Comparison of ENCODE assay signal across 17 mouse cellular contexts in genomic region chr12:3849481-3849880, GRCm38 (mm10). TPM values are rescaled to one million over a fixed set of nuclear protein-coding genes. Genes with fewer than 3 reads are reported as not detected.
A peak's percentile ranks its signal among the peaks of the same experiment; 100 is the strongest.
DNase-seq lines count a peak whose midpoint lies in the region; ATAC-seq and TF ChIP-seq lines count a peak whose summit lies in the region.
"Had no signal": no experiment of that assay in that cellular context is flagged by ENCODE, and none has a peak within 500 bp of the region (broad histone marks: within the 10 kb centered on the region; RNA-seq: fewer than 3 reads in every experiment).

No protein-coding gene starts in this region.

- peaks cover 38% of the 10 kb centered on the region for H3K4me1 ChIP-seq in cerebellum, adult 2 months (ENCODE audit: control insufficient read depth, insufficient read depth, low read length)
- peaks cover 3% of the 10 kb centered on the region; the same call in 1 of the 2 replicates for H3K4me1 ChIP-seq in intestine, embryonic 14.5 days (replicated peaks; ENCODE audit: control insufficient read depth, insufficient read depth, low read length)
- H3K4me1 ChIP-seq in intestine, embryonic 16.5 days (ENCODE audit: control insufficient read depth, insufficient read depth, low read length) = peaks cover 7% of the 10 kb centered on the region; the same call in 1 of the 2 replicates
- H3K4me1 ChIP-seq in midbrain, embryonic 11.5 days (ENCODE audit: control insufficient read depth, insufficient read depth, low read length) = peaks cover 3% of the 10 kb centered on the region; the same call in 1 of the 2 replicates
- H3K4me1 ChIP-seq in midbrain, embryonic 13.5 days (replicated peaks) = 0 out of 2 replicates have a peak, but pooled peaks cover 9% of the 10 kb centered on the region
- H3K4me1 ChIP-seq in limb, embryonic 13.5 days = peaks cover 21% of the 10 kb centered on the region
- H3K4me1 ChIP-seq in forebrain, embryonic 12.5 days = peaks cover 4% of the 10 kb centered on the region

- no peak overlapping the region for H3K4me3 ChIP-seq in cerebellum, adult 2 months (replicated peaks; ENCODE audit: insufficient read depth, low read depth, low read length)
- H3K4me3 ChIP-seq in intestine, embryonic 14.5 days (ENCODE audit: low read depth, low read length) = no peak overlapping the region
- no peak overlapping the region for H3K4me3 ChIP-seq in intestine, embryonic 16.5 days (ENCODE audit: low read length)
- H3K4me3 ChIP-seq in midbrain, embryonic 11.5 days (ENCODE audit: low read depth, low read length) = no peak overlapping the region
- H3K4me3 ChIP-seq in midbrain, embryonic 13.5 days (replicated peaks) = no peak overlapping the region
- H3K4me3 ChIP-seq in limb, embryonic 13.5 days = no peak overlapping the region
- no peak overlapping the region for H3K4me3 ChIP-seq in forebrain, embryonic 12.5 days (replicated peaks)
- H3K4me3 ChIP-seq: erythroblast, embryonic 14.5 days; limb, embryonic 15.5 days had no signal

- H3K27ac ChIP-seq in cerebellum, adult 2 months (ENCODE audit: insufficient read depth, low read length) = peak overlapping the region; percentile 62; the same call in 1 of the 2 replicates
- H3K27ac ChIP-seq in intestine, embryonic 14.5 days (ENCODE audit: low read depth) = peak overlapping the region; percentile 48; the same call in 1 of the 2 replicates
- H3K27ac ChIP-seq in intestine, embryonic 16.5 days (ENCODE audit: low read length) = no peak overlapping the region
- no peak overlapping the region for H3K27ac ChIP-seq in midbrain, embryonic 11.5 days (ENCODE audit: low read depth, low read length)
- no peak overlapping the region for H3K27ac ChIP-seq in midbrain, embryonic 13.5 days
- H3K27ac ChIP-seq in limb, embryonic 13.5 days = no peak overlapping the region; the same call in 1 of the 2 replicates
- H3K27ac ChIP-seq in forebrain, embryonic 12.5 days = no peak overlapping the region

- WGBS in cerebellum, adult 2 months = 83% methylated on average over 13 of the region's 13 CpGs
- WGBS in intestine, embryonic 14.5 days = 93% methylated on average over 13 of the region's 13 CpGs
- 89% methylated on average over 13 of the region's 13 CpGs for WGBS in intestine, embryonic 16.5 days
- 89% methylated on average over 13 of the region's 13 CpGs for WGBS in midbrain, embryonic 11.5 days
- whole genome bisulfite sequencing in midbrain, embryonic 13.5 days = 94% methylated on average over 13 of the region's 13 CpGs
- WGBS in limb, embryonic 13.5 days = 89% methylated on average over 13 of the region's 13 CpGs
- WGBS in forebrain, embryonic 12.5 days = 94% methylated on average over 13 of the region's 13 CpGs

- no peaks in the 10 kb centered on the region for H3K9me3 ChIP-seq in intestine, embryonic 14.5 days (ENCODE audit: control insufficient read depth, low read length)
- H3K9me3 ChIP-seq in intestine, embryonic 16.5 days (ENCODE audit: control insufficient read depth, low read length) = no peaks in the 10 kb centered on the region
- H3K9me3 ChIP-seq in midbrain, embryonic 11.5 days (ENCODE audit: control insufficient read depth, low read length) = no peaks in the 10 kb centered on the region
- H3K9me3 ChIP-seq in midbrain, embryonic 13.5 days = no peaks in the 10 kb centered on the region
- H3K9me3 ChIP-seq in limb, embryonic 13.5 days = no peaks in the 10 kb centered on the region
- no peaks in the 10 kb centered on the region for H3K9me3 ChIP-seq in forebrain, embryonic 12.5 days
- H3K9me3 ChIP-seq: limb, embryonic 15.5 days had no signal

- no peak overlapping the region for H3K9ac ChIP-seq in intestine, embryonic 14.5 days (ENCODE audit: low read length)
- H3K9ac ChIP-seq in intestine, embryonic 16.5 days (ENCODE audit: low read depth, low read length) = no peak overlapping the region; the same call in 1 of the 2 replicates
- no peak overlapping the region for H3K9ac ChIP-seq in midbrain, embryonic 11.5 days (ENCODE audit: low read length)
- H3K9ac ChIP-seq in midbrain, embryonic 13.5 days (replicated peaks) = no peak overlapping the region
- H3K9ac ChIP-seq in limb, embryonic 13.5 days = 0 out of 2 replicates have a peak overlapping the region, but pooled peaks have one; percentile 20
- no peak overlapping the region for H3K9ac ChIP-seq in forebrain, embryonic 12.5 days
- H3K9ac ChIP-seq: forebrain, postnatal 0 days; limb, embryonic 15.5 days; liver, postnatal 0 days had no signal

- TF ChIP-seq POLR2A in cerebellum, adult 2 months (IDR thresholded peaks at IDR 0.05; ENCODE audit: borderline replicate concordance, insufficient read depth, low read length) = no peak

- H3K4me2 ChIP-seq in intestine, embryonic 14.5 days (ENCODE audit: low read length) = no peak overlapping the region
- H3K4me2 ChIP-seq in intestine, embryonic 16.5 days (ENCODE audit: low read depth, low read length) = no peak overlapping the region
- no peak overlapping the region for H3K4me2 ChIP-seq in midbrain, embryonic 11.5 days
- no peak overlapping the region for H3K4me2 ChIP-seq in midbrain, embryonic 13.5 days (replicated peaks)
- no peak overlapping the region for H3K4me2 ChIP-seq in limb, embryonic 13.5 days (replicated peaks)
- H3K4me2 ChIP-seq in forebrain, embryonic 12.5 days = no peak overlapping the region
- H3K4me2 ChIP-seq: limb, embryonic 15.5 days had no signal

- H3K27me3 ChIP-seq in cerebellum, adult 2 months (ENCODE audit: control insufficient read depth, insufficient read depth, low read length) = no peaks in the 10 kb centered on the region
- no peaks in the 10 kb centered on the region for H3K27me3 ChIP-seq in intestine, embryonic 14.5 days (replicated peaks; ENCODE audit: control insufficient read depth, insufficient read depth, low read length)
- H3K27me3 ChIP-seq in intestine, embryonic 16.5 days (replicated peaks; ENCODE audit: control insufficient read depth, insufficient read depth, low read length) = no peaks in the 10 kb centered on the region
- no peaks in the 10 kb centered on the region for H3K27me3 ChIP-seq in midbrain, embryonic 11.5 days (ENCODE audit: control insufficient read depth, insufficient read depth, low read length)
- H3K27me3 ChIP-seq in midbrain, embryonic 13.5 days = no peaks in the 10 kb centered on the region
- H3K27me3 ChIP-seq in limb, embryonic 13.5 days = no peaks in the 10 kb centered on the region
- no peaks in the 10 kb centered on the region for H3K27me3 ChIP-seq in forebrain, embryonic 12.5 days
- H3K27me3 ChIP-seq: limb, embryonic 15.5 days had no signal

- DNase-seq in cerebellum, adult 2 months = peak in 1 of 2 experiments; percentile 24
- DNase-seq in cerebellum, adult 11-12 months = no peak
- DNase-seq in intestine, embryonic 14.5 days (ENCODE audit: low spot score) = no peak
- peak; percentile 17 for DNase-seq in midbrain, embryonic 11.5 days (ENCODE audit: low spot score, missing footprints)
- DNase-seq: adrenal gland, postnatal 25 days; cerebellum, postnatal 10 days; forebrain, postnatal 0 days; gastrocnemius, postnatal 25 days; liver, postnatal 0 days; lung, postnatal 4 days; thymus, postnatal 4 days had no signal

- peaks cover 67% of the 10 kb centered on the region for H3K36me3 ChIP-seq in intestine, embryonic 14.5 days (ENCODE audit: control insufficient read depth, insufficient read depth, low read length)
- peaks cover 13% of the 10 kb centered on the region for H3K36me3 ChIP-seq in intestine, embryonic 16.5 days (ENCODE audit: control insufficient read depth, insufficient read depth, low read length)
- no peaks in the 10 kb centered on the region; the same call in 1 of the 2 replicates for H3K36me3 ChIP-seq in midbrain, embryonic 11.5 days (ENCODE audit: control insufficient read depth, insufficient read depth, low read length)
- H3K36me3 ChIP-seq in midbrain, embryonic 13.5 days = peaks cover 20% of the 10 kb centered on the region
- peaks cover 71% of the 10 kb centered on the region for H3K36me3 ChIP-seq in limb, embryonic 13.5 days
- H3K36me3 ChIP-seq in forebrain, embryonic 12.5 days (replicated peaks) = peaks cover 30% of the 10 kb centered on the region

- no peak for TF ChIP-seq CTCF in cerebellum, adult 2 months (IDR thresholded peaks at IDR 0.05; ENCODE audit: borderline replicate concordance, insufficient read depth, low read depth, low read length)

- no peak for ATAC-seq in intestine, embryonic 14.5 days (replicated peaks; ENCODE audit: low FRiP score, low TSS enrichment, low read depth)
- no peak for ATAC-seq in intestine, embryonic 16.5 days
- no peak for ATAC-seq in midbrain, embryonic 11.5 days (ENCODE audit: low FRiP score)
- no peak for ATAC-seq in midbrain, embryonic 13.5 days
- no peak for ATAC-seq in limb, embryonic 13.5 days (ENCODE audit: low FRiP score, low read depth)
- ATAC-seq in forebrain, embryonic 12.5 days (ENCODE audit: low FRiP score) = no peak
- ATAC-seq: liver, postnatal 0 days had no signal

RNA-seq across cellular contexts. Expression of gene Dnmt3a, which starts 43.7 kb away (rescaled TPM):
- polyA plus RNA-seq in cerebellum, adult 2 months (2012; rRNA removed) = 43.2 and 47.6 TPM in 2 replicates
- polyA plus RNA-seq in intestine, embryonic 14.5 days (2014; fragmentation: Nextera tagmentation; extraction: Ambion mirVana) = 63.4 and 69.3 TPM in 2 replicates
- polyA plus RNA-seq in intestine, embryonic 16.5 days (2015; fragmentation: Nextera tagmentation; extraction: Ambion mirVana) = 52.8 and 53.8 TPM in 2 replicates
- polyA plus RNA-seq in midbrain, embryonic 11.5 days (2014; fragmentation: Nextera tagmentation; extraction: Ambion mirVana) = 49.6 and 56.5 TPM in 2 replicates
- 111 and 124 TPM in 2 replicates for polyA plus RNA-seq in midbrain, embryonic 13.5 days (2015; fragmentation: Nextera tagmentation; extraction: Ambion mirVana)
- 200 and 203 TPM in 2 replicates for polyA plus RNA-seq in limb, embryonic 13.5 days (2015; fragmentation: Nextera tagmentation; extraction: Ambion mirVana)
- polyA plus RNA-seq in forebrain, embryonic 12.5 days (2016; fragmentation: Nextera tagmentation; extraction: Ambion mirVana) = 139 and 146 TPM in 2 replicates

Comparison
In these comparisons a context has a peak if more than half of its experiments do, and no peak if none do; other contexts are left out.
1. H3K27ac ChIP-seq: peak in cerebellum, adult 2 months (single experiment) and intestine, embryonic 14.5 days (single experiment); none in intestine, embryonic 16.5 days (single experiment), midbrain, embryonic 11.5 days (single experiment), midbrain, embryonic 13.5 days (single experiment), limb, embryonic 13.5 days (single experiment) and forebrain, embryonic 12.5 days (single experiment).